ENCODE assay signal across 8 mouse cellular contexts in genomic region chr10:43451848-43452662, GRCm38 (mm10). TPM values are rescaled to one million over a fixed set of nuclear protein-coding genes. Genes with fewer than 3 reads are reported as not detected.
DNase-seq lines count a peak whose midpoint lies in the region; ATAC-seq and TF ChIP-seq lines count a peak whose summit lies in the region.

No protein-coding gene starts in this region.

- no peak for TF ChIP-seq EP300 in MEL (IDR thresholded peaks at IDR 0.05; ENCODE audit: low read depth in 1 of 2, low read length in 2 of 2)

- H3K9me3 ChIP-seq in MEL (replicated peaks; ENCODE audit: insufficient read depth, low read length) = no peaks in the 10 kb centered on the region
- no peaks in the 10 kb centered on the region for H3K9me3 ChIP-seq in lung, embryonic 15.5 days

- peak; percentile 53 to 75 (median 63) for TF ChIP-seq CTCF in MEL (IDR thresholded peaks at IDR 0.05 in 2 of 3, conservative IDR thresholded peaks at IDR 0.05 in 1 of 3; ENCODE audit: control insufficient read depth in 1 of 3, insufficient read depth in 1 of 3, low read depth in 2 of 3, low read length in 3 of 3, poor library complexity in 1 of 3, severe bottlenecking in 1 of 3)

- H3K4me2 ChIP-seq in lung, embryonic 15.5 days = peak overlapping the region; percentile 49

- peak; percentile 79 for DNase-seq in MEL (ENCODE audit: low read depth, low spot score)
- peak; percentile 69 for DNase-seq in cerebellum, adult 8-10 months
- DNase-seq in forelimb bud, embryonic 11.5 days (ENCODE audit: low read depth, low spot score) = peak; percentile 52
- DNase-seq in layer of hippocampus, adult 9-10 months (ENCODE audit: low spot score) = peak; percentile 67
- DNase-seq in ovary, postnatal 10 days (ENCODE audit: low spot score) = peak; percentile 35
- peak; percentile 68 for DNase-seq in thymus, postnatal 0 days (ENCODE audit: low spot score)

- ATAC-seq in hematopoietic stem cell, adult 5-6 weeks (replicated peaks in 1 of 2; ENCODE audit: insufficient read depth in 1 of 2, low FRiP score in 2 of 2, low TSS enrichment in 1 of 2, low read depth in 1 of 2, poor library complexity in 2 of 2, severe bottlenecking in 2 of 2) = peak; percentile 46 to 87
- peak; percentile 57; the same call in 1 of the 2 replicates for ATAC-seq in lung, embryonic 15.5 days (ENCODE audit: borderline replicate concordance, extremely low read depth, low FRiP score, low TSS enrichment)

- no peaks in the 10 kb centered on the region for H3K27me3 ChIP-seq in MEL (ENCODE audit: control insufficient read depth in 1 of 2, insufficient read depth in 2 of 2, low read length in 2 of 2)
- no peaks in the 10 kb centered on the region for H3K27me3 ChIP-seq in lung, embryonic 15.5 days

- H3K4me3 ChIP-seq in MEL (ENCODE audit: control insufficient read depth in 1 of 2, insufficient read depth in 1 of 2, low read depth in 2 of 2, low read length in 2 of 2) = peak overlapping the region; percentile 73 to 91
- peak overlapping the region; percentile 26 for H3K4me3 ChIP-seq in lung, embryonic 15.5 days

- peak; percentile 67 for TF ChIP-seq RAD21 in MEL (IDR thresholded peaks at IDR 0.05; ENCODE audit: low read depth, low read length)

- WGBS in lung, embryonic 15.5 days = 22% methylated on average over 16 of the region's 16 CpGs

- H3K4me1 ChIP-seq in MEL (ENCODE audit: control insufficient read depth in 1 of 2, insufficient read depth in 2 of 2, low read length in 2 of 2) = no peaks in the 10 kb centered on the region; a peak in 1 of 4 replicates
- 0 out of 2 replicates have a peak, but pooled peaks cover 3% of the 10 kb centered on the region for H3K4me1 ChIP-seq in lung, embryonic 15.5 days

- no peak overlapping the region for H3K27ac ChIP-seq in MEL (ENCODE audit: control insufficient read depth, low read depth, low read length)
- no peak overlapping the region for H3K27ac ChIP-seq in lung, embryonic 15.5 days

- H3K79me2 ChIP-seq in MEL (ENCODE audit: control insufficient read depth, insufficient read depth, low read length, poor library complexity) = no peaks in the 10 kb centered on the region; the same call in 1 of the 2 replicates

- TF ChIP-seq POLR2A in MEL (IDR thresholded peaks at IDR 0.05; ENCODE audit: control insufficient read depth in 1 of 2, insufficient read depth in 1 of 2, low read depth in 1 of 2, low read length in 2 of 2, poor library complexity in 1 of 2) = no peak

- H3K9ac ChIP-seq in MEL (ENCODE audit: control insufficient read depth, low read depth, low read length, poor library complexity, severe bottlenecking) = peak overlapping the region; percentile 53
- no peak overlapping the region for H3K9ac ChIP-seq in lung, embryonic 15.5 days

- peaks cover 0 to 2% of the 10 kb centered on the region in 2 experiments; a peak in 2 of 4 replicates for H3K36me3 ChIP-seq in MEL (ENCODE audit: control insufficient read depth in 1 of 2, insufficient read depth in 2 of 2, low read length in 2 of 2)
- no peaks in the 10 kb centered on the region for H3K36me3 ChIP-seq in lung, embryonic 15.5 days

TF ChIP-seq in MEL, 35 proteins besides CTCF, POLR2A, EP300 and RAD21:
- TF ChIP-seq ZC3H11A (IDR thresholded peaks at IDR 0.05; ENCODE audit: low read depth, low read length) (peak; percentile 57), SMC3 (IDR thresholded peaks at IDR 0.05; ENCODE audit: low read depth, low read length) (peak; percentile 84), RCOR1 (IDR thresholded peaks at IDR 0.05; ENCODE audit: low read depth, low read length) (no peak; the same call in 1 of the 2 replicates), SIN3A (IDR thresholded peaks at IDR 0.05; ENCODE audit: low read length) (0 out of 2 replicates have a peak, but pooled peaks have one; percentile 41), JUND (IDR thresholded peaks at IDR 0.05; ENCODE audit: low read depth, low read length) (no peak)
TF ChIP-seq in MEL: peak in this region for 3.

RNA-seq across cellular contexts. Expression of gene Bend3, which starts 26.6 kb away (rescaled TPM):
- 12.6 and 13.0 TPM in 2 replicates for total RNA-seq in MEL (2012; rRNA removed)
- polyA plus RNA-seq in MEL (2012; ENCODE audit: insufficient read depth in 1 of 2, insufficient read length in 2 of 2, low read depth in 1 of 2, low replicate concordance in 2 of 2, missing spikeins in 1 of 2) = 10 to 100 TPM; 18.7 to 32.8 TPM
- total RNA-seq in hematopoietic stem cell, adult 5-6 weeks (2017) = 5.3 and 6.8 TPM in 2 replicates
- polyA plus RNA-seq in lung, embryonic 15.5 days (2015; fragmentation: Nextera tagmentation; extraction: Ambion mirVana) = 4.0 and 4.3 TPM in 2 replicates
- 0.90 and 1.2 TPM in 2 replicates for polyA plus RNA-seq in thymus, postnatal 0 days (2015; fragmentation: Nextera tagmentation; extraction: Ambion mirVana)
